Mouse (Mus musculus): ENCODE data around the gene Flt1.

DNA sequence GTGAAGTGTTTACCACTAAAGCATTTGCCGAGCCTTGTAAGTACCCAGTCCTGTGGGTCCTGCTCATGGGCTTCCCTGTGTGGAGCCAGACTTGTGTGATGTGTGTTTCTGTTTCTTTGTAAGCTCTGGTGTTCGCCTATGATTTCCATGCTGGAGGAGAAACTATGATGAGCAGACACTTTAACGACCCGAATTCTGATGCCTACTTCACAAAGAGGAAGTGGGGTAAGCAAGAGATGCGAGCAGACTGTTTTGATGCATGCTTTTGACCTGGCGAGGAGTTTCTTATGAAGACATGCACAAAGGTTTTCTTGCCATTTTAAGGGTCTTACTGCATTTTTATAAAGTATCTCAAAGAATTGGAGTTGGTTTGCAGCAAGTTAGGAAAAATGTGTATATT, 198.8 kb downstream of the Flt1 start:
- TF ChIP-seq CTCF (IDR thresholded peaks at IDR 0.05; ENCODE audit: borderline replicate concordance, control insufficient read depth, extremely low read depth, insufficient read depth, low read length, poor library complexity) = no peak
- TF ChIP-seq POLR2A (IDR thresholded peaks at IDR 0.05; ENCODE audit: control insufficient read depth, extremely low read depth, insufficient read depth, low read length, poor library complexity) = no peak
